Mouse (Mus musculus) kidney, adult 18-20 months (tissue): ENCODE data around the gene Rundc3a.
"Not testable (repeated sequence)": the region's sequence is repeated elsewhere in the genome, so short reads cannot be mapped to it uniquely, and the experiment has no call there.

Source experiments
- DNase-seq: peaks from one replicate; pipeline ENCODE4 v3.0.0; 2021

The Rundc3a gene

DNA sequence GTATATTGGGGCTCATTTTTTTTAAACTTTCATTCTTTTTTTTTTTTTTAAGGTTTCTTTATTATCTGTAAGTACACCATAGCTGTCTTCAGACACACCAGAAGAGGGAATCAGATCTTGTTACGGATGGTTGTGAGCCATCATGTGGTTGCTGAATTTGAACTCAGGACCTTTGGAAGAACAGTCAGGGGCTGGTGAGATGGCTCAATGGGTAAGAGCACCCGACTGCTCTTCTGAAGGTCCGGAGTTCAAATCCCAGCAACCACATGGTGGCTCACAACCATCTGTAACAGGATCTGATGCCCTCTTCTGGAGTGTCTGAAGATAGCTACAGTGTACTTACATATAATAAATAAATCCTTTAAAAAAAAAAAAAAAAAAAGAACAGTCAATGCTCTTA, 17.1 kb downstream of the Rundc3a start:
- not testable (repeated sequence) for DNase-seq

DNA sequence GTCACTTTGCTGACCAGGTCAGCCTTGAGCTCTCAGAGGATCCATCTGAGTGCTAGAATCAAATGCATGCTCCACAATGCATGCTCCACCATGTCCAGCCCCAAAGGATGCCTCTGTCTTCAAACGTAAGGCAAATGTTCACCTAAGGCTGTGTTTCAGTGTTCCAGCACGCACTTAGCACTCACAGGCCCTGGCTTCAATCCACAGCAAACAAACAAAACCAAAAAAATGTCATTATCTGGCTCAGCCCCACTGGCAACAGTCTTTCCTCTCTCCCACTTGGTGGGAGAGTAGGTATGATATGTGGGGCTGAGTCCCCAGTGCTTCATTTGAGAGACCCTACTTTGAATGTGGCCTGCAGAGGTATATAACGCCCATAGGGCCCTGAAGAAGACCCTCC, 17.9 kb downstream of the Rundc3a start:
- DNase-seq = no peak

DNA sequence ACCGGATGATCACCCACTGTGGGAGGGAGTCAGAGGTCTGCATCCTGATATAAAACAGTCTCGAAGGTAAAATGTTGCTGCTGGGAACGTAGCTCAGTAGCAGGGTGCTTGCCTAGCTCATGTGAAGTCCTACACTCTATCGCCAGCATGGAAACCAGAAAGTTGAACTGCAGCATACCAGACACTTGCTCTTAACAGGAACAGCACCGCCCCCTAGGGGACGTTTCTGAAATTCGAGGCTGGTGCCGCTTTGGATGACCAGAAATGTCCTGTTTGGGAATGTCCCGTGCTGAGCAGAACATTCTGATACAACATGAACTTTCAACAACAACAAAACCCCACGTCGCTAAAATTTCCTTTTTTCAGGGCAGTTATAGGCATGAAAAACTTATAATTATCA, 18.5 kb downstream of the Rundc3a start:
- DNase-seq = peak; percentile 95

DNA sequence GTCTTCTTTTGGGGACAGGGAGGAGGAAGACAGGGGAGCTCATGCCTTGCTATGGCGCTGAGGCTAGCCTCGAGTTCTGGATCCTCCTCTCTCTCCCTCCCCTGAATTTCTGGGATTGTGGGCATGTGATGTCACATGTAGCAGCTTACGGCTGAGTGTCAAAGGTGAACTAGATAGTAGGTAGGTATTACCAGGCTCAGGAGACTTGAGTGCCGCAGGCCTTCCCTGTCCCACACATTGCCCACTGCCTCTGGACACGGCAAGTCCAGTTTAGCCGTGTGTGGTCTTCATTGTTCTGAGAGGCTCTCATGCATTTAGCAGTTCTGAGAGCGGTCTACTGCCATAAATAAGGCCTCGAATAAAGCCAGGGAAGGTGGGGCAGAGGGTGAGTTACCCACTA, 19.9 kb downstream of the Rundc3a start:
- no peak for DNase-seq

DNA sequence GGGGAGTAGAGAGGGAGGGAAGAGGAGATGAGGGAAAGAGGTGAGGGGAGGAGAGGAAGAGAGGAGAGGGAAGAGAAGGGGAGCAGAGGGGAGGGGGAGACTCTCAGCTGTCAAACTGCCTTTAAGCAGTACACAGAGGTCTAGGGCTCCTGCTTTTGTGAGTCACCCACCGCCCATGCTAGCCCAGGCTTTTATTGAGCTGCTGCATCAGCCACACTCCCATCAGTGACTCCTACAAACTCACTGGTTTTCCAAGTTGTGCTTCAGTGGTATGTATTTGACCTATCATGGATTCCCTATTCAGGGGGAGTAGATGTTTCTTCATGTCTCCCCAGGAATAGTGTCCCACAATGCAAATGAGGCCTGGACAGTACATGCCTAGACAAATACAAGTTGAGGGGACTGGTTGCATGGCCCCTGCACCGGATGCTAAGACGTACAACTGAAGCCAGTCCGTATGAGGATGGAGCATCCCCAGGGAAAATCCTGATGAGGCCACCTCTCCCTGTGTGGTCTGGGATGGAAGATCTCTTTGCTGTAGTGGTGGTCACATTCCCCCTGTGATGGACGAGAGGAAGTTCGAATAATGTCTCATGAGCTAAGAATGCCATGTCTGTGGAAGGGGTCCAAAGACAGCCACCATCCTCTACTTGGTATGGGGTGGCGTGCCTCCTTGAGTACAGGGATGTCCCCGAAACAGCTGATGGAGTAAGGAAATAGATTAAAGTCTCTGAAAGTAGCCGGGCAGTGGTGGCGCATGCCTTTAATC, 22.0 kb downstream of the Rundc3a start:
- no peak for DNase-seq

DNA sequence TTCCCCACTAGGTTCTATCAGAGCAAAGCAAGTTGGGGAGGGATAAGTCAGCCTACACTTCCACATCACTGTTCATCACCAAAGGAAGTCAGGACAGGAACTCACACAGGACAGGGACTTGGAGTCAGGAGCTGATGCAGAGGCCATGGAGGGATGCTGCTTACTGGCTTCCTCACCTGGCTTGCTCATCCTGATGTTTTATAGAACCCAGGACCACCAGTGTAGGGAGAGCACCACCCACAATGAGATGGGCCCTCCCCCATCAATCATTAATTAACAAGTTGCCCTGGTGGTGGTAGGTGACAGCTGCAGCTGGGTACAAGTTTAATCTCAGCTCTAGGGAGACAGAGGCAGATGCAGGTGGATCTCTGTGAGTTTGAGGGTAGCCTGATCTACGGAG, 24.0 kb downstream of the Rundc3a start:
- DNase-seq = no peak

DNA sequence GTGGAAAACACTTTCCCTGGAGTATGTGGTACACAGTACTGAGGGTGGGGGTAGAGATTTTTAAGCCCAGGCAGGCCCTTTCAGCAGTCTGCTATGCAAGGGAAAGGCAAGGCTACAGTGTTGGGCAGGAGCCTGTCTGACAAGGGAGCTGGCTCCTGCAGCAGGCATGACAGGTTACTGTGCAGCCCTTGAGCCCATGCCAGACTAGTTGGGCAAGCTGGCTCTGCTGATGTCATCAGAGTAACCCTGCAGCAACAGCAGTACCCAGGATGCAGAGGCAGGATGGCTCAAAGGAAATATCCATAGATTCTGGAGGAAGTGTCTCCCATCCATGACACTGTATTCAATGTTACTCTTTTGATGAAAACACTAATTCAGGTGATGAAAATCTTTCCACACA, 25.7 kb downstream of the Rundc3a start:
- no peak for DNase-seq

DNA sequence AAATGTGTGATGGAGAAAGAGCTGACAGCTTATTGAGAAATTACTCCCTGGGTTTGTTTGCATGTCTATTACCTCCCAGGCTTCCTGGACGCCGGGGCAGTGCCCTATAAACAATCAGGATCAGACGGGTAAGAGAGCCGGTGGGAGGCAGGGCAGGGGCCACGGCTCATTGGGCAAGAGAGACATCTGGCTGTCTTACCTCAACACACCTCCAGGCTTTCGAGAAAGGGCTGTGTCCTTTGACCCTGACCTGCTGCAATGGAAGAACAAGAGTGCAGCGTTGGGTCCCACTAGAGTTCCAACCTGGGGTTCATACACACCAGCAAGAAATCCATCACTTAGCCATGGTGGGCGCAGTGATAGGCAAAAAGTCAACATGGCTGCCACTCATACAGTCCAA, 28.4 kb downstream of the Rundc3a start:
- no peak for DNase-seq

DNA sequence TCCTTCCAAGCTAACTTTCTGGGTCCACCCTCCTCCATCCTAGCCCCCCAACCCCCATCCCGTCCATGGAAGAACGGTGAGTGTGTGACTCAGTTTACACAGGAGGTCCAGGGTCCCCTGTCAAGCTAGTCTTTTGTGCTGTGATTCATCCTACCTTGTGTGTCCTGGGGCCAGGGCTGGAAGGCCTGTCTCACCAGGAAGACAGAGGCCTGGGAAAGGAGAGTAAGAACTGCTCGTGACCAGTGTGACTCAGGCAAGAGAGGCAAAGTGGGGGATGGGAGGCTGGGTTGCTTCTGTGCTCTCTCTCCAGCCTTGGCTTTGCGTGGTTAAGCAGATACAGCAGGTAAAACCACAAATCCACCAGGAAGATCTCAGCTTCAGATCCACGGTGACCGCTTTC, 31.5 kb downstream of the Rundc3a start:
- DNase-seq = no peak

DNA sequence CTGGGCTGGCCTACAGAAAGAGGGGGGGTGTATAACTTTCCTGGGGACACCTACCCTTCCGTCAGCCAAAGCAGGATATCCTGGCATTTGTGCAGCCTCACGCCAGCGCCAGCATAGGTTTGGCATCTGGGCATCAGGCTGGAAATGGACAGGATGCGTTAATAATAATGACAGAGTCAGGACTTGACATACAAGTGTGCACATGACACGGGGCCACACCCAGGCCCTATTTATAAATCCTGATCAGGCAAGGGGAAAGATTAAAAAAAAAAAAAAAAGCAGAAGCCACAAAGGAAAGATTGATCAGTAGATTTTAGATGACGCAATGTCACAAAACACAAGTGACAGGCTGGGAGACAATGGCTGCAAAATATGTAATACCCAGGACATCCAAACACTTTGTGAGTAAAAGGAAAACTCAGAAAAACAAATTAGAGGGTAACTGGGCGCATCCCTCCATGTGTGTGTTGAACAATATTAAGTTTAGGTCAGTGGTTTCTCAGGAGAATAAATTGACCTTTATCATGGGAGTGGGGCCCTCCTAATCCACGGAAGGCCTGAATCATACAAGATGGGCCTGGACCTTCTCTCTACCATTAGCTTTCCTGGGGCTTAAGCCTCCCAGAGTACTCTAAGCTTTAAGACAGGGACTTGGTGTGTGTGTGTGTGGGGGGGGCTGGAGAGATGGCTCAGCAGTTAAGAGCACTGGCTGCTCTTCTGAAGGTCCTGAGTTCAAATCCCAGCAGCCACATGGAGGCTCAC, 32.5 kb downstream of the Rundc3a start:
- DNase-seq = no peak

DNA sequence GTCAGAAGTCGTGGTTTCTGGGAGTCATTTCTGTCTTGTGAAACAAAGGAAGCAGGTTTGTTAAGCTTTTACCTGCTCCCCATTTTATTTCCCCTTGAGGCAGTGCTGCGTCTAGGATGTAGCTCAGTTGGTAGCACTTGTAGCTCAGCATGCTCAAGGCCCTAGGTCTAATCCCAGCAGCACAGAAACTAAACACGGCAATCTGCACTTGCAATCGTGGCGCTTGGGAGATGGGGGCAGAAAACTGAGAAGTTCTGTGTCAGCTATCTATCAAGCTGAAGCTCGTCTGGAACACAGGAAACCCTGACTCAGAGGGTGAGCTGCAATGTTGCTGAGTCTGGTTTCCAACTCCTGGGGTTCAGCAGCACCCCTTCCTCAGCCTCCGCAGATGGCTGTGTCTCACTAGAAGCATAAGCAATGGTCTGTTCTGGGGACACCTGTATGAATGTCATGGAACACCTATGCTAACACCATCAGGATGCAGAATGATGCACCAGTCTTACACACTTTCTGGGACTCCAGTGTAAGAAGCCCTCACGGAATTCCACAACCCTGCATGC, 35.9 kb downstream of the Rundc3a start:
- DNase-seq = no peak

DNA sequence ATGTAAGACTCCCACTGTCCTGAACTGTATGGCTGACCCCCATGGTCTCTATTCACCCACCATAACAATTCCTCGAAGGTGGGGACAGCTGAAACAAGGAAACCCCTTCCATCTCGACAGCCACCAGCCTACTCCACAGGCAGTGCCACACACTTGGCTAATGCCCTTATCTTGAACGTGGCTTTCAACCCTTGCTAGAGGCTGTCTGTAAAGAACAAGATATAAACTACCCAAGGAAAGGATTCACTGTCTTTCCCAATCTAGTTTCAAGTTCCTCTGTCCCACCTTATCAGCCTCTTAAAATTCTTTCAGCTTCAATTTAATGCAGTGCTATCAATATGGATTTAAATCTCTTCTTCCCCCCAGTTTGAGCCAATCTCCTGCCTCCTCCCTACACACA, 36.3 kb downstream of the Rundc3a start:
- DNase-seq = no peak

DNA sequence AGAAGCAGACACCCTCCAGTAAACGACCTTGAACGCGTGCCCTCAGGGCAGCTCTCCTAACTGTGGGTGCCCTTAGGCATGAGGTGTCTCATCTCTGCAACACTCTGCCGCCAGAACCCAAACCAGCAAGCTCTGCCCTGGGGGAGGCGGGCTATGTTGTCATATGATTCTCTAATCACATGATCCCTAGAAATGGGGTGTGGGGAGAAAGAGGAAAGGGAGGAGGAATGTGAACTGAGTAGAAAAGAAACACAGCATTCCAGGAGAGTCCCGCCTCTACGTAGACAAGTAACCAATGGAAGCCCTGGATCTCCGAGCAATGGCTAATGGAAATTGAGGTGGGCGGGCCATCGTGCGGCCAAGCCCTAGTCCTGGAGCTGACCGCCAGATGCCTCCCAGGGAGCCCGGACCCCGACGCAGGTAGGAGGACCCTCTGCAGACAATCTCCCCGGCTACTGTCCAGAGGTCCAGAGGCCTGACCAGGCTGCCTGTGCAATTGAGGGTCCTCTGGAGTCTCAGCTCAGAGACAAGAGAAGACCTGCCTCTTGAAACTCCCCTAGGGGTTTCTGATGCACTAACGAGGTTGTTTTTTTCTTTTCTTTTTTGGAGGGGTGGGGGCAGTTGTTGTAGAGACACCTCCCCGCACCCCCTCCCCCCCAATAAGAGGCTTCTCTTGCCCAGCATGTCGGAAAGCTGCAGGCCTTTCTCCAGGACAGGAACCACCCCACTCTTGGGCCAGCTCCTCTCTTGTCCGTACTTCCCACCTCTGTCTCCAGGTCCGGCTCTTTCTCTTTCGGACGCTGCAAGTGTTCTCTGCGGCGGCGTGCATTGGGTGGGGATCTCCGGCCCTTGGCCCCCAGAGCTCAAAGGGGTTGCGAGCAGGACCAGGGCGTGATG, 37.2 kb downstream of the Rundc3a start, which contains the start of gene Grn:
TSS of gene Grn (plus strand) at position 195 of the 897 bp plus-strand sequence.
- DNase-seq = peak; percentile 89

DNA sequence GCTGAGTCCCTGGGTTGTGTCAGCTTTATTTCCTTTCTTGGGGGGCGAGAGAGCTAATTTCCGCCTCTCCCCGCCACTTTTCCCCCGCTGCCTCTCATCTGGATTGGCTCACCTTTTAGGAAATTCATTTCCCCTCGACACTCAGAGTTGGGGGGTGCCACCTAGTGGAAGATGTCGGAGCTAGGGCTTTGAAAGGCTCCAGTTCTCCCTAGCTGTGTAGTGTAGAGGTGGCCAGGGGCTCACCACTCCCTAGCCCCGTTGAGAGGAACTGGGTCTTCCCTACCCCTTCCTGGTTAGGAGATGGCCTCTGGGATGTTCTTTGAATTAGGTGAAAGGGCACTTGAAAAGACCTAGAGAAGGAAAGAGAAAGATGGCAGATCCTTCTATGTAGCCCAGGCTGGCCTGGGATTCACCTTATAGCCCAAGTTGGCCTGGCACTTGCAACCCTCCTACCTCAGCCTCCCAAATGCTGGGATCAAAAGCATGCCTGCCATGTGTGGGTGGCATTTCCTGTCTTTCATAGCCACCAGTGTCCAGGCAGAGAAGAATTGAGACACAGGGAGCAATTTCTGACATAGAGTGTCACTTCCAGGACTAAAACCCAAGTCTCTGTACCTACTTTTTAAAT, 37.9 kb downstream of the Rundc3a start:
- DNase-seq = peak; percentile 88

DNA sequence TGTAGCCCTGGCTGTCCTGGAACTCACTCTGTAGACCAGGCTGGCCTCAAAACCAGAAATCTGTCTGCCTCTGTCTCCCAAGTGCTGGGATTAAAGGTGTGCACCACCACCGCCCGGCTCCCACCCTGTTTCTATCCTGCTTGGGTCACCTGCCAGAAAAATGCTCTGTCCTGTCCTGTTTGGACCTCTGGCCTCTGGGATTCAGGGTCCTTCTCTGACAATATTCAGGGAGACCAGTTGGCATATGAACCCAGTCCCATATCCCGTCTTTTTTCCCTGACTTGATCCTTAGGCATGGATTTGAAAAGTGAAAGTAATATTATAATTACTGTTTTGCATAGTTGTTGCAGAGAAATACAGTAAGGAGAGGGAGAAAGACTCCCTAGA, 38.5 kb downstream of the Rundc3a start:
- no peak for DNase-seq

DNA sequence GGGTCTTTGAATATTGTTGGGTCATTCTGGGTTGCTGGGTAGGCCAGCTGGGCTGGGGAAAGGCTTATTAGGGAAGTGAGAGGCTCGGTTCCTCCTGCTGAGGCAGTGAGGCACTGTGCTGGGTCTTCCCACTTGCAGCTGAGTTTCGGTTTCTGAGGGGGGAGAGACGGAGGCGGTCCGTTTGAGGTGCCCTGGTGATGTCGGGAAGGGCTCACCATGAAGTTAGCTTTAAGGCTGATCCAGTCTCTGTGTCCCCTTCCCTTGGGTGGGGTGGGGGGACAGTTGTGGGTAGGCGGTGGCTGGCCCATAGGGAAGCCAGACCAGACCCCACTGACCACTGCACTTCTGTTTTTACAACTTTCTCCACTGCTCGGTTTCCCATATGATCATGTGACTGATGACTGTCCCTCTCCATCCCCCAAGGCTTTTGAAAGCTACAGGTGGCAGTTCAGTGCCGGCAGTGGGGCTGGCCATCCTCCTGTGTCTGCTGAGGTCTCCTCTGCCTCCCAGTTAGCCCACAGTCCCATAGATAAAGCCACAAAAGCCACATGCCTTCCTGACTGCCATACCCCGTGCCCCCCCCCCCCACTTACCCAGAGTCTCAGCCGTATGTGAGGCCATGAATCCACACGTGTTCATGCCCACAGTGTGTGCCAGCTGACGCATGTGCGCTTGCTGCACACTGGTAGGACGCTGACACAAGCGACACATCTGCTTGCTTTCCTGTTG, 39.1 kb downstream of the Rundc3a start:
- DNase-seq = peak; percentile 6

DNA sequence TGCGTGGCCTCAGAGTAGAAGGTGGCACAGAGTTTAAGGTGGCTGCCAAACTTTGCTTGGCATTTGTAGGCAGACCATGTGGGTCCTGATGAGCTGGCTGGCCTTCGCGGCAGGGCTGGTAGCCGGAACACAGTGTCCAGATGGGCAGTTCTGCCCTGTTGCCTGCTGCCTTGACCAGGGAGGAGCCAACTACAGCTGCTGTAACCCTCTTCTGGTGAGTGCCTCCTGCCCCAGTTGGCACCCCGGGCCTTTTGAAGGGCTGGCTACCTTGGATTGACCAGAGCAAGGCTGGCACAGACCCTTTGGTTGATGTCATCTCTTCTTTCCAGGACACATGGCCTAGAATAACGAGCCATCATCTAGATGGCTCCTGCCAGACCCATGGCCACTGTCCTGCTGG, 39.7 kb downstream of the Rundc3a start:
- peak; percentile 66 for DNase-seq

DNA sequence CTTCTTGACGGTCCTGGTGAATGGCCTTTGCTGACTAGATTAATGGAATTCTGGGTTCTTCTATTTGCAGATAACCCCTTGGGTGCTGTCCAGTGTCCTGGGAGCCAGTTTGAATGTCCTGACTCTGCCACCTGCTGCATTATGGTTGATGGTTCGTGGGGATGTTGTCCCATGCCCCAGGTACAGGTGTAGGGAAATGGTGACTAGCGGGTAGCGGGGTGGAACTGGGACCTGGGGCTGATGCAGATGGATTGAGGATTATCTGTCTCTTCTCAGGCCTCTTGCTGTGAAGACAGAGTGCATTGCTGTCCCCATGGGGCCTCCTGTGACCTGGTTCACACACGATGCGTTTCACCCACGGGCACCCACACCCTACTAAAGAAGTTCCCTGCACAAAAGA, 40.7 kb downstream of the Rundc3a start:
- no peak for DNase-seq

DNA sequence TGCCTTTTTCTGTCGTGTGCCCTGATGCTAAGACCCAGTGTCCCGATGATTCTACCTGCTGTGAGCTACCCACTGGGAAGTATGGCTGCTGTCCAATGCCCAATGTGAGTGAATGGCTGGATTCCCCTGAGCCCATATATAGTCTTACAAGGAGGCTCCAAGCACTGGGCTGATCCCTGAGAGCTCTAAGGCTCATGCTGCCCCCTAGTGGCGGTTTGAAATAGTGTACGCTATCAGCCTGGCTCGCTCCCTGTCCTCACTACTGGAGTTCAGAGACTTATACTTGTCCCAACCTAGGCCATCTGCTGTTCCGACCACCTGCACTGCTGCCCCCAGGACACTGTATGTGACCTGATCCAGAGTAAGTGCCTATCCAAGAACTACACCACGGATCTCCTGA, 41.2 kb downstream of the Rundc3a start:
- DNase-seq = peak; percentile 87

DNA sequence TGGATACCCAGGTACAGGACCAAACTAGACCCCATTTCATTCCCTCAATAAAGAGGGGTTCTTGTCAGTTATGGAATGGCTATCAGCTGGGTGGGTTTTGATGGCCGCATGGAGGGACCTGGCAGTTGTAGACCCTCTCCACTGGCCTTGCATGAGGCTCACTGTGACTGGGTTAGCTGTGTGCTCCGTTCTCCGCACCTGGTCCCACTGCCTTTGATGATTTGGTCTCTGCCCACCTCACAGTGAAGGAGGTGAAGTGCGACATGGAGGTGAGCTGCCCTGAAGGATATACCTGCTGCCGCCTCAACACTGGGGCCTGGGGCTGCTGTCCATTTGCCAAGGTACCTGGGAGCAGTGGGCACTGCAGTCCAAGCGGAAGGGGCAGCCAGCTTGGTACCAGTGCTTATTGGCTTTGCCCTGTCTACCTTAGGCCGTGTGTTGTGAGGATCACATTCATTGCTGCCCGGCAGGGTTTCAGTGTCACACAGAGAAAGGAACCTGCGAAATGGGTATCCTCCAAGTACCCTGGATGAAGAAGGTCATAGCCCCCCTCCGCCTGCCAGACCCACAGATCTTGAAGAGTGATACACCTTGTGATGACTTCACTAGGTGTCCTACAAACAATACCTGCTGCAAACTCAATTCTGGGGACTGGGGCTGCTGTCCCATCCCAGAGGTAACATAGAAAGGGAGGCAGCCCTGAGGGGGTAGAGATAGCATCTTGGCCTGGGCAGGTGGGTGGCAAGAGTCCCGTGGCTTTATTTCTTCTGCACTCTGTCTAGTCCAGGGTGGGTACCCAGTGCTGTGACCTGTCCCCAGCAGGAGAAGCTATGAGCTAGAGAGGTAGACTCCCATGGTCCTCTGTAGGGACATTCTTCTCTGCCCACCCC, 41.9 kb downstream of the Rundc3a start:
- no peak for DNase-seq
